Mouse (Mus musculus) neural tube, embryonic 14.5 days (tissue): ENCODE data around the gene Car8. TPM values are rescaled to one million over a fixed set of nuclear protein-coding genes. Genes with fewer than 3 reads are reported as not detected.
"Not testable (repeated sequence)": the region's sequence is repeated elsewhere in the genome, so short reads cannot be mapped to it uniquely, and the experiment has no call there.

Source experiments
- ATAC-seq: fragments of 200-750 bp; cut with Nextera tagmentation; 2 replicates; pipeline ENCODE4 v1.8.0; 2017; ENCODE audit warnings: low read depth, mild to moderate bottlenecking, moderate TSS enrichment, moderate library complexity
- H3K27ac ChIP-seq: fragments of 300-500 bp; sonication (generic); 2 replicates; pipeline ENCODE4 v1.5.1; 2014; ENCODE audit warnings: low read depth, mild to moderate bottlenecking, control low read depth, low read length, moderate library complexity, mixed read lengths
- H3K27me3 ChIP-seq: fragments of 300-500 bp; sonication (generic); 2 replicates; pipeline ENCODE4 v1.6.1; 2014; ENCODE audit warnings: low read length; ENCODE audit not compliant: control insufficient read depth, insufficient read depth
- H3K36me3 ChIP-seq: fragments of 300-500 bp; sonication (generic); 2 replicates; pipeline ENCODE4 v1.6.1; 2014; ENCODE audit warnings: low read length, mixed read lengths; ENCODE audit not compliant: control insufficient read depth, insufficient read depth
- H3K4me1 ChIP-seq: fragments of 300-500 bp; sonication (generic); 2 replicates; pipeline ENCODE4 v1.6.1; 2014; ENCODE audit warnings: low read length; ENCODE audit not compliant: control insufficient read depth, insufficient read depth
- H3K4me2 ChIP-seq: fragments of 300-500 bp; sonication (generic); 2 replicates; pipeline ENCODE4 v1.6.1; 2014; ENCODE audit warnings: mild to moderate bottlenecking, low read depth, low read length, control low read depth
- H3K4me3 ChIP-seq: fragments of 300-500 bp; sonication (generic); 2 replicates; pipeline ENCODE4 v1.5.1; 2014; ENCODE audit warnings: low read depth, low read length, control low read depth, mixed read lengths
- H3K9ac ChIP-seq: fragments of 300-500 bp; sonication (generic); replicated peaks from 2 replicates; pipeline ENCODE4 v1.6.1; 2014; ENCODE audit warnings: low read depth, mild to moderate bottlenecking, control low read depth, low read length, mixed read lengths
- H3K9me3 ChIP-seq: fragments of 300-500 bp; sonication (generic); 2 replicates; pipeline ENCODE4 v1.6.1; 2016; ENCODE audit warnings: low read length; ENCODE audit not compliant: control insufficient read depth
- WGBS: fragments of 180-500 bp; shearing (Covaris S2); extraction: QIAGEN DNeasy Blood & Tissue Kit; methylation state at CpG from one replicate; pipeline ENCODE4 v1.1.7; 2014; 5-methylcytosine and 5-hydroxymethylcytosine counted together
- microRNA-seq: library from miRNA; unstranded; fragments of <30 nt; microRNA quantifications from one replicate; pipeline ENCODE4, GENCODE M21; 2016
- polyA plus RNA-seq: library from polyadenylated mRNA; unstranded; fragments of >200 nt; fragmentation: Nextera tagmentation; extraction: Ambion mirVana; gene quantifications from 2 replicates; pipeline ENCODE4 v1.2.1, GENCODE M21; 2014

Gene Car8
- polyA plus RNA-seq, 1 experiment from 2014 or later = 4.4 TPM

DNA sequence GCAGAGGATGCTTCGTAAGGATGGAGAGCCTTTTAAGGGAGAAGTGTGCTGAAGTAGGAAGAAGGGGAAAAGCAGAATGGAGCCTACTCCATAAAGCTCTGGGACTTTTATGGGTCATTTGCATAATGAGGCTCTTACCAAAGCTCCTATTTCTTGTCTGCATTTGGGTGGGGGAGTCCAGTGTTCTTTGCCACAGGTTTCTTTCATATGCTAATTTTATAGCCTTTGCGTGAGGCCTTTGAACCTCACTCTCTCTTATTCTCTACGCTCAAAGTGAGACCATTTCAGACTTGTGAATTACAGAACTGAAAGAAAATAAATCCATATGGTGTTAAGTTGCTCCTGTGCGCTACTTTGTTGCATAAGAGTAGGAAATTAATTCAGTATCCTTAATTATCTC, 140.8 kb downstream of the Car8 start:
- ATAC-seq = peak; percentile 89
- 9% methylated on average over 4 of the region's 4 CpGs for WGBS
- no peak overlapping the region for H3K4me3 ChIP-seq
- H3K9me3 ChIP-seq = no peaks in the 10 kb centered on the region
- no peak overlapping the region for H3K9ac ChIP-seq
- H3K4me2 ChIP-seq = no peak overlapping the region
- no peaks in the 10 kb centered on the region for H3K4me1 ChIP-seq
- H3K27me3 ChIP-seq = no peaks in the 10 kb centered on the region
- H3K36me3 ChIP-seq = no peaks in the 10 kb centered on the region
- no peak overlapping the region for H3K27ac ChIP-seq

DNA sequence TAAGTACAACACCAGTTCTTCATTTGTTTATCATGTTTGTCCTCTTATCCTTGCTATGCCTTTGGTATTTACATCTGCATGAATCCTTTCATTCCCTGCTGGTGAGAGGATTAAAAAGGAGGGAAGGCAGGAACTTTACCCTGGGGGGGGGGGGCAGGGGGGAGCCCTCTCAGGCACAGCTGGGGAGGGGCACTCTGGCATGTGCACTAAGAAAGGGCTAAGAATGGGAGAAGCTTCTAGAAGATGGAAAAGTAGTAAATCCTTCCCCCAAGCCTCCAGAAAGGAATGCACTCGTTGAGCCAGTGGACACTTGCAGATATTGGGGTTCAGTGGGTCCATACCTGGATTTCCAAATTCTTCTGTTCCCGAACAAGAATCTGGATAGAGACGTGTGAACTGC, 141.2 kb downstream of the Car8 start:
- H3K9ac ChIP-seq = no peak overlapping the region
- ATAC-seq = 0 out of 2 replicates have a peak, but pooled peaks have one; percentile 29
- 16% methylated on average over 3 of the region's 3 CpGs for WGBS
- no peak overlapping the region for H3K4me2 ChIP-seq
- H3K27me3 ChIP-seq = no peaks in the 10 kb centered on the region
- H3K27ac ChIP-seq = no peak overlapping the region
- H3K36me3 ChIP-seq = no peaks in the 10 kb centered on the region
- no peaks in the 10 kb centered on the region for H3K4me1 ChIP-seq
- H3K9me3 ChIP-seq = no peaks in the 10 kb centered on the region
- no peak overlapping the region for H3K4me3 ChIP-seq

DNA sequence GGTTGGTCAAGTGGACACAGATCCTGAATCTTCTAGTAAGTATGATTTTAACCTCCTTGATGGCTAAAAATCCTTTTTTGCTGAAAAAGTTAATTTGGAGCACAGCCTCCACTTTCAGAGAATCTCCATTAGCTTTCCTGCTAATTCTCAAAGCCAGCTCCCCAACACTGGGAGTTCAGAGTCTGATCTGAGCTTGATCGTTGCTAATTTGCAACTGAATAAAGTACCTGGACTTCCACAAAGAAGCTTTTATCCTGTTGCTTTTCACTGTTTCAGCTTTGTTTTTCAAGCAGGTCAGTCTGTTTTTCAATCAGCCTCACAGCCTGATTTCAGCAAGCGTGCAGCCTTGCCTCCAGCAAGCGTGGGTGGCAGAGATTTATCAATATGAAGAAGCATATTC, 145.3 kb downstream of the Car8 start:
- H3K27ac ChIP-seq, H3K4me2 ChIP-seq, H3K4me3 ChIP-seq, H3K9ac ChIP-seq, ATAC-seq, H3K4me1 ChIP-seq, H3K27me3 ChIP-seq, H3K36me3 ChIP-seq, H3K9me3 ChIP-seq: not testable (repeated sequence)
- WGBS = 68% methylated on average over 3 of the region's 3 CpGs

Small RNA genes lying within 50 kb of the gene (microRNA-seq; reads per million reads assigned to microRNA genes)
- gene Gm25355 = not detected
